Mouse (Mus musculus): ENCODE measurements at regions not wholly inside any gene's neighbourhood (a gene's known extent, or its start where the extent isn't known, plus 50 kb on each side); places are given as distances from the start of the nearest gene placed in this dataset.

- TF ChIP-seq CTCF (conservative IDR thresholded peaks at IDR 0.05; ENCODE audit: insufficient read depth, insufficient read length, low read depth, low read length) (no peak), POLR2A (IDR thresholded peaks at IDR 0.05; ENCODE audit: low read depth, low read length) (no peak)
These were observed 76.1 kb upstream of the Dlx2 start for GRCm38 (mm10) chr2:71622532-71623099.

Data from kidney, adult 2 months (tissue).